Mouse (Mus musculus) 416B (cell line): Measurements from ENCODE around the gene Resf1.
"Not testable (repeated sequence)": the region's sequence is repeated elsewhere in the genome, so short reads cannot be mapped to it uniquely, and the experiment has no call there.

Experiments used
- DNase-seq: peaks from one replicate; pipeline ENCODE4 v3.0.0; 2011; ENCODE audit warnings: low read depth

The Resf1 gene

DNA sequence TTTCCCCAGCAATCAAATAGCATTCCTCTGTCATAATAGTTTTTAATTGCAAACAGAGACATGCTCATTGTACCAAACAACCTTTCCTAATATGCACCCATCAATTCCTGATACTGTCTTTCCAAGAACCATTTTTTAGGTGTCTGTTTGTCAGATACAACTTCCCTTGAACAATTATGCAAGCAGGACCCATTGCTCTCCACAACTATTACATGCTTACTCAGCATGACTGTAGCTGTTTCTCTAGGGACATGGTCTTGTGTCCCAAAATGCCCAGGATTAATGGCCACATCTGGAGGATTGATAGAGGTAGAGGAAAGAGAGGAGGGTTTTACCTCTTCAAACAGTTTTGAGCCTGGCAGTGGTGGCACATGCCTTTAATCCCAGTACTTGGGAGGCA is 35.2 kb downstream of the Resf1 start:
- DNase-seq = peak; percentile 37

DNA sequence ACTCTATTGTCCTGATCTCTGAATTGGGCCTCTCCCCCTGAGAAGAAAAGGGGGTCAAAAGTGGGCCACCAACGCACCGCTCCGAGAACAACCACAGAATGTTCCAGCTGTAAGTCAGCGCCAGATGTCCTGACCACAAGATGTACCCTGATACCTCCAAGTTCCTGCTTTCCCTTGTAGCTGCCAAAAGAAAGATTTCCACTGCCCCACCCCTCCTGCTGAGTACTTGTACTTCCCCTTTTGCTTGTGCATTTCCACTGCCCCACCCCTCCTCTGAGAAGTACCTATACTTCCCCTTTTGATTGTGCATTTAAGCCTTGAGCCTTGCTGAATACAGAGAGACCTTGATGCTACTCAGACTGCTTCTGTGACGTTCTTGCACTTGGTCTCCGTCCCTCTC is 39.0 kb downstream of the Resf1 start:
- peak; percentile 74 for DNase-seq

DNA sequence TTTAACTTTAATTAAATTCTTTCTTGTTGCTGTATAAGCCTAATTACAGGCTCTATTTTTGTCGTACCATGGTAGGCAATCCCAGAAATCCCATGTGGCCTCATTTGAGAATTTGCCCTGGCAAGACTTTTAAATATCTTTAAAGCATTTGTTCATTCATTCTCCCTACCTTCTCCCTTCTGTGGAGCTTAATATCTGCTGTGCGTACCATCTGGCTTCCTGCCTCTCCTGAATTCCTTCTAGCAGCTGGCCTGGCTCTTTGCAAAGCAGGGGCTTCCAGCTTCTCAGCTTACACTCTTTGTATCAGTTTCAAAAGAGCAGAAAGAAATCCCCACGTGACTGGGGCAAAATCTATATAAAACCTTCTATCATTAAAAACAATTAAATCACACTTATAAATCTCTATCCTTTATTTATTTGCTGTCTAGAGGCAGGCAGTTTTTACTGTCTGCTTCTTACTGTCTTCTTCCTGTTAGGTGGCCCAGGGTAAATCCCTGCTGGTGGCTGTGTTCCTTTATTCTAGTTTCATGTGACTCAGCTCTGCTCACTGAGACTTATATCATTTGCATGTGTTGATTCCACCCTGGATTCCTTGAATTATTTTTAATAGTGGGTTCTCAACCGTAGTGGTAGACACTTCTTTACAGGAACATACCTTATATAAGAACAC is 45.7 kb downstream of the Resf1 start:
- DNase-seq = no peak

DNA sequence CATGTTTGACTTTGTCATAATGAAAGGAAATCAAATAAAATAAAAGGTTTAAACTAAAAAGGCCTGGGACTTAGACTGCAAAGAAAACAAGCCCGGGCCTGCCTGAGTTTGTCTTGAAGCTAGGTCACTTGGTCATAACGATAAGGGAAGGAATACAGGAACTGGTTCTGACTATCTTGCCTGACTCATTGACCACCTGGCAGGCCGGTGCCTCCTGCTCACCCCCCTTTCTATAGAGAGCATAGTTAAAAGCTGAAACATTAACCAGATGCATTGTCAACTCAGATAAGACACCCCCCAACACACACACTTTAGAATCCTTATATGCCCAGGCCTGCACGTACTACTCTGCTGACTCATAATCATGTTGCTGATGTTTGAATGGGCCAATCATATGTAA is 46.6 kb downstream of the Resf1 start:
- peak; percentile 78 for DNase-seq

DNA sequence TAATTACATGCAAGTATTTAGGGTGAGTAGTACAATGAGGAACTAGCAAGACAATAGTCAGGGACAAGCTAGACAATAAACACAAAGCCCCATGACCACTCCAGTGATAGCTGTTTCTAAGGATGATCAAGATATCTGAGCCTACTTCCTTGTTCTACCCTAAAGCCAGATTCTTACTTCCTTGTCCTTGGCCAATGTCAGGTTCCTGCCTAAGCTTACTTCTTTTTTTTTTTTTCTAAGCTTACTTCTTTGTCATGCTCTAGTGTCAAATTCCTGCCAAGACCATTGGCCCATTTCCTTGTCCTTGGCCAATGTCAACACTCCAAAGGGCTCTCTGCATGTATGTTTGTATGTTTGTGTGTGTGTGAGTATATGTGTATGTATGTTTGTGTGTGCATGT is 47.9 kb downstream of the Resf1 start:
- no peak for DNase-seq

DNA sequence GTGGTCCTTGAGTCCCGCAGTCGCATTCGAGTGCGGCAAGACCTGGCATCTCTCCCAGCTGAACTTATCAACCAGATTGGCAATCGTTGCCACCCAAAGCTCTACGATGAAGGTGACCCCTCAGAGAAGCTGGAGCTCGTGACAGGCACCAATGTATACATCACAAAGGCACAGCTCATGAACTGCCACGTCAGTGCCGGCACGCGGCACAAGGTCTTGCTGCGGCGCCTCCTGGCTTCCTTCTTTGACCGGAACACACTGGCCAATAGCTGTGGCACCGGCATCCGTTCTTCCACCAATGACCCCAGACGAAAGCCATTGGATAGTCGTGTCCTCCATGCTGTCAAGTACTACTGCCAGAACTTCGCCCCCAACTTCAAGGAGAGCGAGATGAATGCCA is 53.3 kb downstream of the Resf1 start:
- DNase-seq = not testable (repeated sequence)

DNA sequence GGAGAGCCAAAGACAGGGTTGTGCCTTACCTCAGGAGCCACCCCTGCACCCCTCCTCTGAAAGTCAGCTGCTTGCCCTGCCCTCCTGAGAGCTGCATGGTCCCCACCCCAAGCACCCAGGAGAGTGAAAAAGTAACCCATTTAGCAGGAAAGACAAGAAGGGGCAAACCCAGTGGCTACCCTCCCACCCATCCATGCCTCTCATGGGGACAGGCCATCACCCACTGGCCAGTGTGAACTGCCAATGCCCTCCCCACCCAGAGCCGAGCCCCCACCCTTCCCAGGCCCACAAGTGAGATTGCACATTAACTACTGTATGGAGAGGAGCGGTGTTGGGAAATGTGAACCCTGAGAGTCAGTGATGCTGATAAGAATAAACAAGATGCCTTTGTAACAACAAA is 56.8 kb downstream of the Resf1 start:
- DNase-seq = not testable (repeated sequence)

DNA sequence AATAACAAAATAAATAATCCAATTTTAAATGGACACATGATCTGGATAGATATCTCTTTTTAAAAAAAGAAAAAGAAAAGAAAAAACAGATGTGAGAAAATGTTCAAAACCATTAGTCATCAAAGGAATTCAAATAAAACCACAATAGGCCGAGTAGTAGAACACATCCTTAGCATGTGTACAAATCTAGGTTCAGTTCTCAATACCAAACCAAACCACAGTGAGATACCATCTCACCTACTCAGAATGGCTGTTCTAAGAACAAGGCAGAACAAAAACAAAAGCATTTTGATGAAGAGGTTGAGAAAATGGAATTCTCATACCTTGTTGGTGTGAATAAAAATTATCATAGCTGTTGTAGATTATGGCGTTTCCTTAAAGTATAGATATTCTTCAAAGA is 57.2 kb downstream of the Resf1 start:
- DNase-seq = peak; percentile 90

DNA sequence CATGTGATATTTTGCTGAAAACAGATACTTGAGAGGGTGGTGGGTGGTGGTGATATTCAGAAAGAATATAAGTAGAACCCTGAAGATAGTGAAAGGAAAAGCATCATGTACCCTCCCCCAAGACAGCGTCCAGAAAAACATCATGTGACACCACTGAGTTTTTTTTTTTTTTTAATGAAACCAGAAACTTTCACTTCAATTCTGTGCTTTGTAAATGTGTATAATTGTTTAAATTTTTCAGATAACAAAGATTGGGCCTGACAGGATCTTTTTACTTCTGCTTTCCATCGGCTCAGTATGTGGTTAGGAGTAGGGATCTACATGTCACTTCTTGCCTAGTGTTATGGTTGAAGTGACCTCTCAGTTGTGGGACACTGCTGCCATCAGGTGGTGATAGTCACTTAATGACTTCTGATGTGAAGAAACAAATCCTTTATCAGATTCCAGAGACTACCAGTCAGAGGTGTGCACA is 65.8 kb downstream of the Resf1 start:
- peak; percentile 99 for DNase-seq

DNA sequence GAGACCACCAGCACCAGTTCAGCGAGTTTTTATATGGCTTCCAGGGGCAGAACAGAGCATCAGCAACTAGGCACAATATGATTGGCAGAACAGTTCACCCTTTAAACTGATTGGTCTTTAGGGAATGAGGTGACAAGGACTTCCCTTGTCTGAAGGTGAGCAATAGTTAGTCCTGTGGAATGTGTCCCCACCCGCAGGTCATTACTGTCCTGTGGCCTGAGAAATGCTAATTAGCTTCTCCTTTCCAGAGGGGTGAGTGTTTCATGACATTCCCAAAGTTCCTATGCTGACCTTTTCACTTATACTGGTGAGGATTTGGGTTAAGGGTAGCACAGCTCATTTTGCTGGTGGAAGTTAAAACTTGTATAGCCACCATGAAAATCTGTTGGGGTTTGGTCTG is 74.3 kb downstream of the Resf1 start:
- no peak for DNase-seq
